Mouse (Mus musculus) layer of hippocampus, adult 11-12 months (tissue): ENCODE data around the gene Gm28051.

Experiments
- DNase-seq: peaks from one replicate; pipeline ENCODE4 v3.0.0; 2022; ENCODE audit warnings: low spot score

Gm28051 gene

GRCm38 (mm10) chr12:102705906-102706640 lies 51.5 kb downstream of the Gm28051 start:
- DNase-seq = no peak

GRCm38 (mm10) chr12:102705216-102705871 lies 52.2 kb downstream of the Gm28051 start:
- DNase-seq = peak; percentile 91

DNA sequence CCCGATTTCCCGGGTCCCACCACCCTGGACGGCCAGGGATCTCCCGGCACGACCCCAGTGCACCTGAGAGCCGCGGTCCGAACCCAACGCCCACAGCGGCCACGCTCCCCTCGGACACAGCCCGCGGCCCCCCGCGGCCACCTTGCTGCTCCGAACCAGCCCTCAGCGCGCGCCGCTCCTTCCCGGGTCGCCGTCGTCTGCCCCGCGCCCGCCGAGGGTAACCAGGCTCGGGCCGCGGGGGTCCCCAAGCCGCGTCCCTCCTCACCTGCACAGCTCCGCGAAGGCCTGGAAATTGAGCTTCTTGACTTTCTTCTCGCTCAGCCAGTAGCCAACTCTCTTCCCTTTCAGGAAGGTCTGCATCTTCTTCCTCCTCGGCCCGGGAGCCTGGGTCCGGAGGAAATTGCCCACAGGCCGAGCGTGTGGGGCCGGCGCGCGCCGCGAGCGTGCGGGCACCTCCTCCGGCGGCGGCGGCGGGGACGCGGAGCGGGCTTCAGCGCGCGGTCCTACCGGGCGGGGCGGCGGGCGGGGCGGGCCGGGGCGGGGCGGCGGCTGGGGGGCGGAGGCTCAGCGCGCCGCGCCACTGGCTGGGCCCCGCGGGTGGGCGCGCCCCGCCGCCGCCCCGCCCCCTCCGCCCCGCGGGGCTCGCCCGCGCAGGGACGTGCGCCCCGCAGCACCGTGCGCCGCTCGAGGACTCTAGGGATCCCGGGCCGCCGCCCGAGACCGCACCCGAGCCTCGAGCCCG lies 52.9 kb downstream of the Gm28051 start, which contains the start of gene Itpk1:
Gene Itpk1, minus strand, starts transcription at position 474 of the 742 bp plus-strand sequence.
- peak; percentile 44 for DNase-seq

DNA sequence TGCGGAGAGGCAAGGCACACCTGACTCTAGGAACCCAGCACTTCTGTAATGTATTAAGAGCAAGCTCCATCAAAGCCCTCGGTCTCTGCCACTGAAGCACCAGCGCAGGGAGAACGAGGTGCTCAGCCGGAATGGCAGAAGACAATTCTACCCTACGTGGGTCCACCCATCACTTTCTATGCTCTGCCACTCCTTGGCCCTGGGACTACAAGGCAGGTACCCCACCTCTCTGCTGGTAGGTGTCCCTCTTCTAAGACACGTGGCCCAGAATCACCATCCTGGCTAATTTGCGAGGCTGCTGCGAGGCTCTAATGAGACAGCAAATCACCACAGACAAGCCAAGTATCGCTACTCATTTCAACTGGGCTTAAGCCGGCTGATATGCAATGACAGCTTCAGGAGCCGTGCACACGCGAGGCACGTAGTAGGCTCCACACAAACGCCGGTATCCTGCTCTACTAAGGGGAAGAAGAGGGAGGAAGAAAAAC lies 53.6 kb downstream of the Gm28051 start:
- no peak for DNase-seq

GRCm38 (mm10) chr12:102703441-102703840 lies 54.1 kb downstream of the Gm28051 start:
- DNase-seq = no peak

- DNase-seq = peak; percentile 71
Observed at GRCm38 (mm10) chr12:102703111-102703412, 54.5 kb downstream of the Gm28051 start.

DNA sequence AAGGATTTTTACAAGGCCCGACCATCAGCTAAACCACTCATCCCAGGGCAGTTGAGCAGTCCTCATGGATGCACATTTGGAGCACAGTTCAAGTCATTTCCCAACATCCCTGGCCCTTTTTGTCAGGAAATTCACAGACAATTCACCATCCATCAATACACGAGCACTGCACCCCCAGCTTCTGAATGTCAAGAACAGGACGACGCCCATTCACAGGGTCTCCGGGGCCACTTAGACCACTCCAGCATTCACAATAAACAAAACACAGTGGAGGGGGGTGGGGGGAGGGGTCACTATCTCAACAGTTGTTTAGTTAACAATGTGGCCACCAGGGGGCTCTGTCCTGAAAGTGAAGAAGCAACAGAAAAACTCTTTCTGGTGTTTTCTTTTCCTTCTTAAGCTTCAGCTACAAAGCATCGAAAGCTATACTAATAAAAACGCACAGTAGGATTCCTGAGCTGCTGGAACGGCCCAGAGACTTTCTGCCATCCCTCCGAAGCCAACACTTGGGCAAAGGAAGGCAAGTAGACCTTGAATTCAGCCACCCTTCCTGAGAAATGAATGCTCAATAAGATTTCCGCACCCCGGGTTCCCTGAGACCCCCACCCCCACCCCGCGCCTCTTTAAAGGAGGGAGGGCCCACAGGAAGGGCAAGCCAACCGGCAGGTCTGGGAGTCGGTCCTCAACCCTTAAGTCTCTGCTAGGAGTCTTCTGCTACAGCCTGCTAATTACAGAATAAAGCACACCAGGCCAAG lies 55.0 kb downstream of the Gm28051 start:
- DNase-seq = peak; percentile 88

DNA sequence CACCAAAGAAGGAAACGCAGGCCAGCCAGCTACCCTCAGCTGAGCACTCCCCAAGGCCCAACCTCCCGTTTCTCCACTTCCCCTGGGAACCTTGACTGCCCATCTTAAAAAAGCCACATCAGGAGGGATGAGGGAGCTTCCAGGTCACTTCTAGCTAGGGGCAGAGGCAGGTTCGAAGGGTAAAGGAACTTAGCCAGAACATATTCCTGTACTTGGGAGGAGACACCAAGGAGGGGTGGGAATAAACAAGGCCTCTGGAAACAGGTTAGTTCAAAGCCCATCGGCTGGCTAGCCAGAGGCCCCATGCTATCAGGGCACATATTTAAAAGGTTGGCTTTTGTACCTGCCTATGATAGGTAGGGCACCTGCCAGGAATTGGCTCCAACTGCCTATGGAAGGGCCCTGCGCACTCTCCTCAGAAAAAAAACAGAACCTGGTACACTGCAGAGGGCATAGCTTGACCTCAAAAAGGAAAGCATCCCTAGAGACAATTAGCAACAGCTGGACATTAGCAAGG lies 55.8 kb downstream of the Gm28051 start:
- DNase-seq = no peak

GRCm38 (mm10) chr12:102700453-102700852 lies 57.1 kb downstream of the Gm28051 start:
- no peak for DNase-seq

GRCm38 (mm10) chr12:102699156-102699555 lies 58.4 kb downstream of the Gm28051 start:
- DNase-seq = no peak

GRCm38 (mm10) chr12:102698089-102698684 lies 59.4 kb downstream of the Gm28051 start:
- DNase-seq = no peak

GRCm38 (mm10) chr12:102697381-102697780 lies 60.2 kb downstream of the Gm28051 start:
- no peak for DNase-seq

- DNase-seq = no peak
Observed at GRCm38 (mm10) chr12:102696635-102697354, 60.8 kb downstream of the Gm28051 start.

DNA sequence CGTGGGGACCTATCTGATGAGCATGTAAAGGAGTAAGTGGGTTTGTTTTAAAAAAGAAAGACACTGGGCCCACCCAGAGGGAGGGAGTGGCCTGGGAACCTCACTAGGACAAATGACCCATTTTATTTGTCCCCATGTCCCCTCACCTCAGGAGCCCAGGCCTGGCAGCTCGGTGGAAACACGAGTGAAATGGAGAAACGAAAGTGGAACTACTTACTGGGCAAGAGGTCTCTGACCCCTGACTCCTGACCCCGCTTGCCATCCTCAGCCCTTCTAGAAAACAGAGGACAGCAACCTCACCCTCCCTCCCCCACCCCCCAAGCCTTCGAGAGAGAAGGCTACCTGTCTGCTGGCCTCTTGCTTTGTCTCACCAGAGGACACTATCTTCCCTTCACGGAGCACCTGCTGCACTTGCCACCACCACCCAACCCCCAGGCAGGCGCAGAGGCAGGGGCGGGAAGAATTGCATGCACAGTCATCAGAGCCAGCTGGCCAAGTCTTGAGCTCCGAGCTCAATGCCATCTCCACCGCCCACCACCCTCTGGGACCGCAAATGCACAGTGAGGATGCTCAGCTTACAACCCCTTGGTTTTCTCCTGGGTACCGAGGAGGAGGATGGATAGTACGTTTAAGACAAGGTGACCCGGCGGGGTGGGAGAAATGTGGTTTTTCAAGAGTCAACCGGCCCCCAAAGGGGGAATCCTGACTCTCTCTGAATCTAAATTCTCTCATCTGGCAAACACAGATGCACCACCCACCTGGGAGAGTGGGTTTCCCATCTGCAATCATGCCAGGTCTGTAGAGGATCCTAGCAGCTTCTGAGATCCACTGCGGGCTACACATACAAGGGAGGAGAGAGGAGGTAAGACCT lies 62.0 kb downstream of the Gm28051 start:
- DNase-seq = peak; percentile 81

DNA sequence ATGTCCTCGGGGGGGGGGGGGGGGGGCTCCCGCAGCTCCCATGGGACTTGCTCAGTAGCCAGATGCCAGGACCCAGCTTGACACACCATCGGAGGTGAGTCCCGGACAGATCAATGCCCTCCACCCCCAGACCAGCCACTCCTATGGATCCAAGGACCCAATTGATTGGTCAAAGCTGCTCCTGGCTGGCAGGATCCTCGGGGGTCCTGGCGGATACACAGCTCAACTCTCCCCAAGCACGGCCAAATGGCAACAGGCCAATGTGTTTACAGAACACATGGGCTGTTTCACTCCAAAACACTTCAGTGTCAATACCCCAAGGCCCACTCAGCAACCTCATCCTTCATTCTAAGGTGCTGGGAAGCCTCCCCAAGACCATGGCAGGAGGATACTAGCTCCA lies 65.8 kb downstream of the Gm28051 start:
- no peak for DNase-seq

DNA sequence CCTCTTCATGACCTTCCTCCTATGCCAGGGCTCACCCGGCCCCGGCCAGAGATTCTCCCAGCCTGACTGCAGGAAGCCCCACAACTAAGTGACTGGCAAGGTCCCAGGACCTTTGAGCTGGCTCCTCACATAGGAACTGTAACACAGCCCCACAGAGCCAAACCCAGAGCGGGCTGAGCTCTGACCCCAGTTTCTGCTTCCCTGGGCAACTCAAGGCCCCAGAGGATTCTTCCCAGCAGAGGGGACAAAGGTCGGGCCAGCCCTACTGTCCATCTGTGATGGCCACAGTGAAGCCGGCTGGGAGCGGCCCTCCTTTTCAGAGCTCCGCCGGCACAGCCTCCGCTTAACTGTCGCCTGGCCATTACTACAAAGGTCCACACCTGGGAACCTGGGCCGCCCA lies 66.4 kb downstream of the Gm28051 start:
- DNase-seq = no peak

GRCm38 (mm10) chr12:102689773-102690563 lies 67.6 kb downstream of the Gm28051 start:
- no peak for DNase-seq

DNA sequence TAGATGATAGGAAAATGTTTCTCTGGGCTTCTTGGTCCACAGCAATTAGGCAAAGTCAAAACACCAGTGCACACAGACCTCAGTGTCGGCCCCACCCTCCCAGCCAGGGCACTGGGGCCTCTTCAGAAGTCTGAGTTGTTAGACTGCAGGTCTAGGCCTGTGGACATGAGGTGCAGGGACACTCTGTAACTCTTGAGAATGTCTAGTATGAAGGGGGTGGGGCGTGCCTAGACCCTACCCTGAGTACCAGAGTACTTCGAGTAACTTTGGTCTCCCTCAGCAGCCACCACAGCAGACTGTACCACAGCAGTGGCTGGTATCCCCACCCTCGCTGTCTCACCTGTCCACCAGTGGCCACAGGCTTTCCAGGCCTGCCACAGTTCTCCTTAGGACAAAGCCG lies 71.2 kb downstream of the Gm28051 start:
- no peak for DNase-seq

DNA sequence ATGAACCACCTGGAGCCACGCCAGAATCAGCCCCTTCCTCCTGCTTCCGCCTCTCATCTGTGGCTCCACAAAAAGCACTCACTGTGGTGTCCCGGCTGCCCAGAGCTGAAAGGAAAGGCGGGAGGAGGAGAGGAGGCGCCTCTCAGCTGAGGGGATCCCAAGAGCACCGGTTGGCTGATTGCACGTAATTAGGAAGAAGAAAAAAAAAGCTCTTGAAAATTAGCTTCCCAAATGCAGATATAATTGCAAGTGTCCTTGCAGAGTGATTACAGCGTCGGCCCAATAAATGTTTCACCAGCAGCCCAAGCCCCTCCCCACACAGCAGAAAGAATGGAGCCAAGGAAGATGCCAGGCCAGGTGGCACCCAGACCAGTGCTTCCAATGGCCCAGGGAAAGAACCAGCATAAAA lies 72.0 kb downstream of the Gm28051 start:
- no peak for DNase-seq
